Comparison of ENCODE assay signal across 21 mouse cellular contexts in the genomic region with DNA sequence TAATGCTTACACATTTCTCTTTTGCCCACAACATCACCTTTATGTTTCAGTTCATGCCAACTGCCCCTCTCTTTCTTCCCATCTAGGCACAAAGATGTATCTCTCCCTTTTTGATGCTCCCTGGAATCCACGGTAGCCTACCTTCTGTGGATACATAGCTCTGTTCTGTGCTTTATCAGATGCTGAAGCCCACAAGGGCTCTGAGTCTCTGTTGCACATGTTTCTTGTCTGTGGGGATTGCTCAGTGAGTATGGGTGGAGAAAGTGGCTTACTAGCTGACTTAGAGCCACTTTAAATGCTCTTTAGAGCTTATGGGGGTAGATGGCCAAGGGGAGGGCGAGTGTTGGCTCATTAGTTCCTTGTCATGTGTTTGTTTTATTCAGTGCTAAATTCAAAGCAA.
"Had no signal": no experiment of that assay in that cellular context is flagged by ENCODE, and none has a peak within 500 bp of the region (broad histone marks: within the 10 kb centered on the region; RNA-seq: fewer than 3 reads in every experiment).

No protein-coding gene starts in this region.

- H3K4me2 ChIP-seq: limb, embryonic 12.5 days; limb, embryonic 15.5 days; liver, embryonic 11.5 days; lung, embryonic 14.5 days; neural tube, embryonic 15.5 days had no signal

- ATAC-seq: liver, postnatal 0 days; lung, postnatal 0 days had no signal

- H3K27ac ChIP-seq: limb, embryonic 12.5 days; limb, embryonic 15.5 days; liver, embryonic 14.5 days; macrophage; neural tube, embryonic 15.5 days had no signal

- H3K4me3 ChIP-seq: limb, embryonic 12.5 days; limb, embryonic 15.5 days; myocyte; neural tube, embryonic 15.5 days had no signal

- H3K27me3 ChIP-seq: limb, embryonic 12.5 days; limb, embryonic 15.5 days; neural tube, embryonic 15.5 days had no signal

- H3K9ac ChIP-seq: limb, embryonic 12.5 days; limb, embryonic 15.5 days; liver, embryonic 14.5 days; liver, postnatal 0 days; lung, embryonic 14.5 days; neural tube, embryonic 15.5 days had no signal

- H3K36me3 ChIP-seq: limb, embryonic 12.5 days; limb, embryonic 15.5 days; neural tube, embryonic 15.5 days had no signal

- DNase-seq: kidney, adult 9 months; kidney, postnatal 14 days; kidney, postnatal 4 days; left cerebral cortex, postnatal 4 days; liver, postnatal 0 days; right cerebral cortex, adult 18-20 months; right cerebral cortex, postnatal 14 days; right cerebral cortex, postnatal 4 days; spleen, adult 18-20 months; thymus, adult 2 months; thymus, postnatal 14 days; thymus, postnatal 4 days had no signal

- H3K9me3 ChIP-seq: limb, embryonic 12.5 days; limb, embryonic 15.5 days; neural tube, embryonic 15.5 days had no signal
